Mouse (Mus musculus) natural killer cell, adult 2 months (primary cell): ENCODE data around the gene Lhfpl1.
"Not testable (repeated sequence)": the region's sequence is repeated elsewhere in the genome, so short reads cannot be mapped to it uniquely, and the experiment has no call there.

Experiments
- DNase-seq, 2 experiments: peaks; one replicate each; pipeline ENCODE4 v3.0.0; 2022; ENCODE audit warnings: low spot score in 2 of 2

Lhfpl1 gene

GRCm38 (mm10) chrX:145348377-145349203, at the start of gene Lhfpl1:
Gene Lhfpl1, minus strand, starts transcription at chrX:145349089.
- DNase-seq = no peak

- DNase-seq = no peak
These were observed 22.9 kb upstream of the Lhfpl1 start for GRCm38 (mm10) chrX:145371839-145372238.

GRCm38 (mm10) chrX:145362527-145362926, 13.6 kb upstream of the Lhfpl1 start:
- DNase-seq = no peak

- no peak for DNase-seq
These were observed 6.5 kb downstream of the Lhfpl1 start for GRCm38 (mm10) chrX:145342402-145342801.

- DNase-seq = no peak
These were observed 12.7 kb downstream of the Lhfpl1 start for GRCm38 (mm10) chrX:145336141-145336540.

- no peak for DNase-seq
These were observed 40.3 kb downstream of the Lhfpl1 start for GRCm38 (mm10) chrX:145308555-145308954.

- DNase-seq = no peak
These were observed 41.7 kb downstream of the Lhfpl1 start for GRCm38 (mm10) chrX:145307174-145307573.

- not testable (repeated sequence) for DNase-seq
These were observed 48.7 kb downstream of the Lhfpl1 start for GRCm38 (mm10) chrX:145300232-145300631.

GRCm38 (mm10) chrX:145272209-145272608, 76.7 kb downstream of the Lhfpl1 start:
- no peak for DNase-seq

- no peak for DNase-seq
These were observed 77.1 kb downstream of the Lhfpl1 start for GRCm38 (mm10) chrX:145271768-145272167.

GRCm38 (mm10) chrX:145261803-145262202, 87.1 kb downstream of the Lhfpl1 start:
- DNase-seq = no peak
